Mouse (Mus musculus): ENCODE measurements around the gene Ugp2. TPM values are rescaled to one million over a fixed set of nuclear protein-coding genes. Genes with fewer than 3 reads are reported as not detected.

Gene Ugp2
- 10 to 100 TPM; 80.2 to 81.7 TPM for total RNA-seq (2021)

GRCm38 (mm10) chr11:21371122-21371806 is at the start of gene Ugp2:
Gene Ugp2 (minus strand): TSS chr11:21371201.
- peak; percentile 97 for DNase-seq (ENCODE audit: extremely low spot score in 1 of 2, low spot score in 1 of 2)

- no peak for DNase-seq (ENCODE audit: extremely low spot score in 1 of 2, low spot score in 1 of 2)
Observed at GRCm38 (mm10) chr11:21414911-21415381, 43.9 kb upstream of the Ugp2 start.

- no peak for DNase-seq (ENCODE audit: extremely low spot score in 1 of 2, low spot score in 1 of 2)
Observed at GRCm38 (mm10) chr11:21406668-21407067, 35.7 kb upstream of the Ugp2 start.

GRCm38 (mm10) chr11:21406141-21406540 is 35.1 kb upstream of the Ugp2 start:
- no peak for DNase-seq (ENCODE audit: extremely low spot score in 1 of 2, low spot score in 1 of 2)

- DNase-seq (ENCODE audit: extremely low spot score in 1 of 2, low spot score in 1 of 2), result no peak
Observed at GRCm38 (mm10) chr11:21403877-21404276, 32.9 kb upstream of the Ugp2 start.

GRCm38 (mm10) chr11:21402481-21403254 is 31.7 kb upstream of the Ugp2 start:
- no peak for DNase-seq (ENCODE audit: extremely low spot score in 1 of 2, low spot score in 1 of 2)

GRCm38 (mm10) chr11:21401248-21401647 is 30.2 kb upstream of the Ugp2 start:
- DNase-seq (ENCODE audit: extremely low spot score in 1 of 2, low spot score in 1 of 2), result no peak

- no peak for DNase-seq (ENCODE audit: extremely low spot score in 1 of 2, low spot score in 1 of 2)
Observed at GRCm38 (mm10) chr11:21399186-21399681, 28.2 kb upstream of the Ugp2 start.

GRCm38 (mm10) chr11:21398464-21398863 is 27.5 kb upstream of the Ugp2 start:
- no peak for DNase-seq (ENCODE audit: extremely low spot score in 1 of 2, low spot score in 1 of 2)

- DNase-seq (ENCODE audit: extremely low spot score in 1 of 2, low spot score in 1 of 2), result no peak
Observed at GRCm38 (mm10) chr11:21386790-21387189, 15.8 kb upstream of the Ugp2 start.

- no peak for DNase-seq (ENCODE audit: extremely low spot score in 1 of 2, low spot score in 1 of 2)
Observed at GRCm38 (mm10) chr11:21374096-21374495, 3.1 kb upstream of the Ugp2 start.

- peak; percentile 35 to 55 for DNase-seq (ENCODE audit: extremely low spot score in 1 of 2, low spot score in 1 of 2)
Observed at GRCm38 (mm10) chr11:21370399-21371121, 441 bp downstream of the Ugp2 start.

GRCm38 (mm10) chr11:21369248-21370016 is 1.6 kb downstream of the Ugp2 start:
- no peak for DNase-seq (ENCODE audit: extremely low spot score in 1 of 2, low spot score in 1 of 2)

- DNase-seq (ENCODE audit: extremely low spot score in 1 of 2, low spot score in 1 of 2), result no peak
Observed at GRCm38 (mm10) chr11:21368466-21368865, 2.5 kb downstream of the Ugp2 start.

GRCm38 (mm10) chr11:21363144-21363940 is 7.7 kb downstream of the Ugp2 start:
- DNase-seq (ENCODE audit: extremely low spot score in 1 of 2, low spot score in 1 of 2), result no peak

GRCm38 (mm10) chr11:21351296-21351695 is 19.7 kb downstream of the Ugp2 start:
- DNase-seq (ENCODE audit: extremely low spot score in 1 of 2, low spot score in 1 of 2), result no peak

GRCm38 (mm10) chr11:21348890-21349289 is 22.1 kb downstream of the Ugp2 start:
- no peak for DNase-seq (ENCODE audit: extremely low spot score in 1 of 2, low spot score in 1 of 2)

GRCm38 (mm10) chr11:21346020-21346419 is 25.0 kb downstream of the Ugp2 start:
- no peak for DNase-seq (ENCODE audit: extremely low spot score in 1 of 2, low spot score in 1 of 2)

GRCm38 (mm10) chr11:21343490-21343889 is 27.5 kb downstream of the Ugp2 start:
- DNase-seq (ENCODE audit: extremely low spot score in 1 of 2, low spot score in 1 of 2), result no peak

All from layer of hippocampus, postnatal 25 days (tissue).